Mouse (Mus musculus) hindlimb bud, embryonic 11.5 days (tissue): ENCODE data around the gene Gm4302.
"Not testable (repeated sequence)": the region's sequence is repeated elsewhere in the genome, so short reads cannot be mapped to it uniquely, and the experiment has no call there.

Experiments used
- DNase-seq: peaks from one replicate; pipeline ENCODE4 v3.0.0-alpha.2; 2012; ENCODE audit warnings: low read depth, low spot score; ENCODE audit errors: extremely low spot score

The Gm4302 gene

GRCm38 (mm10) chr10:100340536-100340935 is at the start of gene Gm4302:
Gene Gm4302, plus strand, starts transcription at chr10:100340836.
- not testable (repeated sequence) for DNase-seq

GRCm38 (mm10) chr10:100296105-100296504 is 44.5 kb upstream of the Gm4302 start:
- no peak for DNase-seq

DNA sequence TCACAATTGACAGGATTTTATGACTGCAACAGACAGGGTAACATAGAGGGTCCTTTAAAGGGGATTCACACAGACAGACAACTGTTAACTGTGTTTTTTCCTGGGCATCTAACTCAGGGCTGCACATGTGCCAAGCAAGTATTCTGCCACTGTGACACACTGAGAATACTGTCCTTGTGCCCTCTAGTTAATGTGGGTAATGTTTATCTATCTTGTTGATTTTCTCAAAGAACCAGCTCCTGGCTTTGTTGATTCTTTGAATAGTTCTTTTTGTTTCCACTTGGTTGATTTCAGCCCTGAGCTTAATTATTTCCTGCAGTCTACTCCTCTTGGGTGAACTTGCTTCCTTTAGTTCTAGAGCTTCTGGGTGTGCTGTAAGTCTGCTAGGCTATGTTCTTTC is 40.5 kb upstream of the Gm4302 start:
- DNase-seq = not testable (repeated sequence)

DNA sequence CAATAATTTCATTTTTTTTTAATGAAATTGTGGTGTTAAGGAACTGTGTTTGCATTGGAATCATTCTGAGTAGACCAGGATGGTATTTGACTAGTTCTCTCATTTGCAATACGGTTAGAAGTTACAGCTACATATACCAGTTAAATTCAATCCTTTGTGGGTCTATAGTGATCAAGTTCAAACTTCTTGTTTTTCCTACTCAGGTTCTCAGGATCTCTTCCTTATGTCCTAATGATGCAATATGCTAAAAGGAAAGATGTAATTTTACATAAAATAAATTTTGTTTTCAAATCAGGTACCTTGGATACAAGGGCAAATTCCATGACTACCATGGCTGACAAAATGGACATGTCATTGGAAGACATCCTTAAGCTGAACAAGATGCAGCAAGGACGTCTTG is 5.3 kb upstream of the Gm4302 start, which contains the start of gene Gm4301:
Gene Gm4301, plus strand, starts transcription at position 301 of the 400 bp plus-strand sequence.
- DNase-seq = not testable (repeated sequence)

GRCm38 (mm10) chr10:100345672-100346071 is 5.0 kb downstream of the Gm4302 start, which contains the start of gene Gm4303:
Gene Gm4303, plus strand, starts transcription at chr10:100345972.
- not testable (repeated sequence) for DNase-seq

GRCm38 (mm10) chr10:100350793-100351192 is 10.2 kb downstream of the Gm4302 start, which contains the start of gene Gm4305:
Gene Gm4305, plus strand, starts transcription at chr10:100351093.
- DNase-seq = not testable (repeated sequence)

- DNase-seq = not testable (repeated sequence)
These were observed 16.2 kb downstream of the Gm4302 start for GRCm38 (mm10) chr10:100356841-100357240.

DNA sequence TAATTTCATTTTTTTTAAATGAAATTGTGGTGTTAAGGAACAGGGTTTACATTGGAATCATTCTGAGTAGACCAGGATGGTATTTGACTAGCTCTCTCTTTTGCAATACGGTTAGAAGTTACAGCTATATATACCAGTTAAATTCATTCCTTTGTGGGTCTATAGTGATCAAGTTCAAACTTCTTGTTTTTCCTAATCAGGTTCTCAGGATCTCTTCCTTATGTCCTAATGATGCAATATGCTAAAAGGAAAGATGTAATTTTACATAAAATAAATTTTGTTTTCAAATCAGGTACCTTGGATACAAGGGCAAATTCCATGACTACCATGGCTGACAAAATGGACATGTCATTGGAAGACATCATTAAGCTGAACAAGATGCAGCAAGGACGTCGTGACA is 20.4 kb downstream of the Gm4302 start, which contains the start of gene Gm4307:
Gene Gm4307, plus strand, starts transcription at position 301 of the 400 bp plus-strand sequence.
- not testable (repeated sequence) for DNase-seq

DNA sequence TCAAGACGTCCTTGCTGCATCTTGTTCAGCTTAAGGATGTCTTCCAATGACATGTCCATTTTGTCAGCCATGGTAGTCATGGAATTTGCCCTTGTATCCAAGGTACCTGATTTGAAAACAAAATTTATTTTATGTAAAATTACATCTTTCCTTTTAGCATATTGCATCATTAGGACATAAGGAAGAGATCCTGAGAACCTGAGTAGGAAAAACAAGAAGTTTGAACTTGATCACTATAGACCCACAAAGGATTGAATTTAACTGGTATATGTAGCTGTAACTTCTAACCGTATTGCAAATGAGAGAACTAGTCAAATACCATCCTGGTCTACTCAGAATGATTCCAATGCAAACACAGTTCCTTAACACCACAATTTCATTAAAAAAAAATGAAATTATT is 41.8 kb downstream of the Gm4302 start, which contains the start of gene Gm4312:
Gene Gm4312, minus strand, starts transcription at position 101 of the 400 bp plus-strand sequence.
- DNase-seq = not testable (repeated sequence)
